Mouse (Mus musculus): ENCODE data around the gene Fbxw14. TPM values are rescaled to one million over a fixed set of nuclear protein-coding genes. Genes with fewer than 3 reads are reported as not detected.
"Not testable (repeated sequence)": the region's sequence is repeated elsewhere in the genome, so short reads cannot be mapped to it uniquely, and the experiment has no call there.

The Fbxw14 gene
- total RNA-seq (2015; ENCODE audit: low replicate concordance): not detected in 2 replicates
- not detected in 2 replicates for total RNA-seq (2017; ENCODE audit: low replicate concordance)

DNA sequence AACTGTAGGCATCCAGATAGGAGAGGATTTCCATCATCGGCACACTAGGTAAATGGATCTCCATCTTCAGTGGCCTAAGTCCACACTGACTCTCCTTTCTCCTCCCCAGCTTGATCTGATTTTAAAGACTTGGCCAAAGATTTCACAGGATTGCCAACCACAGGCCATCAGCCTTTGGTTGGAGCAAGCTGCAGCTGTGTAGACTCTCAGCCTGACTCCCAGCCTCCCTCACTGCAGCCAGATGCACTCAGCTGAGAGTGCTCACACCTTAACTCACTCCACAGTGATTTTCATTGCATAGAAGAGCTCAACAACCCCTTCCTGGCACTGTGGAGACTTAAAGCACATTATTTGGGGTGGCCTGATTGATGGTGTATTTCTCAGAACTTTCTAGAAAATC is at the start of gene Fbxw14:
Gene Fbxw14 (minus strand): TSS at position 101 of the 400 bp plus-strand sequence.
- not testable (repeated sequence) for ATAC-seq (replicated peaks; ENCODE audit: low FRiP score, poor library complexity, severe bottlenecking)

DNA sequence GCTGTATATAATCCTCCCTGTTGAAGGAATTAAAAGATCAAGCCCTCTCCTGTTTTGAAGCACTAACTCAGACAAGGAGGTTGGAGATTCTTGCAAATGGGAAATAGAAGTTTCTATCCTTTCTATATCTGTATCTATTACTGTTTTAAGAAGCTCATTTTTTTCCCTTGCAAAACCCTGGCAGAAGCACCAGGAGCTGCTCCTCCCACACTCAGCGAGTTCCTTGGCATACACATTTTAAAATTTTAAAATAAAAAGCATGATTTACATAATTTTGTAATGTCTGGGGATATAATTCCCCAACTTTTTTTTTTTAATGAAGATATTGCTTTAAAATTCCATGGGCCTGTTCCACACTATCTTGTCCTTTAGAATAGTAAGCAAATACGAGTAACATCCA is 24.4 kb downstream of the Fbxw14 start:
- no peak for ATAC-seq (replicated peaks; ENCODE audit: low FRiP score, poor library complexity, severe bottlenecking)

- no peak for ATAC-seq (replicated peaks; ENCODE audit: low FRiP score, poor library complexity, severe bottlenecking)
These were observed 52.8 kb downstream of the Fbxw14 start, which contains the start of gene Fbxw20 for GRCm38 (mm10) chr9:109234654-109235053. TSS of gene Fbxw20 (minus strand) at chr9:109234754.

Other genes with a start within 250 kb of the Fbxw14 start
- 13.8 and 40.4 TPM in 2 replicates for gene Shisa5, start 249.1 kb downstream of the Fbxw14 start, total RNA-seq (2015; ENCODE audit: low replicate concordance)
- 44.5 and 87.6 TPM in 2 replicates for gene Shisa5, start 249.1 kb downstream of the Fbxw14 start, total RNA-seq (2017; ENCODE audit: low replicate concordance)
- 11.5 and 17.6 TPM in 2 replicates for gene Trex1, start 227.9 kb downstream of the Fbxw14 start, total RNA-seq (2015; ENCODE audit: low replicate concordance)
- 0.26 and 0.76 TPM in 2 replicates for gene Trex1, start 227.9 kb downstream of the Fbxw14 start, total RNA-seq (2017; ENCODE audit: low replicate concordance)
- gene Atrip, start 213.6 kb downstream of the Fbxw14 start, total RNA-seq (2015; ENCODE audit: low replicate concordance): 3.4 and 6.5 TPM in 2 replicates
- 11.0 and 12.6 TPM in 2 replicates for gene Atrip, start 213.6 kb downstream of the Fbxw14 start, total RNA-seq (2017; ENCODE audit: low replicate concordance)
- gene Ccdc51, start 205.2 kb downstream of the Fbxw14 start, total RNA-seq (2015; ENCODE audit: low replicate concordance): 2.9 and 5.0 TPM in 2 replicates
- gene Ccdc51, start 205.2 kb downstream of the Fbxw14 start, total RNA-seq (2017; ENCODE audit: low replicate concordance): 2.6 and 5.5 TPM in 2 replicates
- gene Tma7, start 205.1 kb downstream of the Fbxw14 start, total RNA-seq (2015; ENCODE audit: low replicate concordance): 106 and 281 TPM in 2 replicates
- gene Tma7, start 205.1 kb downstream of the Fbxw14 start, total RNA-seq (2017; ENCODE audit: low replicate concordance): 31.5 and 73.0 TPM in 2 replicates
- gene Plxnb1, start 192.3 kb downstream of the Fbxw14 start, total RNA-seq (2015; ENCODE audit: low replicate concordance): not detected in 2 replicates
- not detected in 2 replicates for gene Plxnb1, start 192.3 kb downstream of the Fbxw14 start, total RNA-seq (2017; ENCODE audit: low replicate concordance)
- not detected in 2 replicates for gene Fbxw21, start 125.6 kb downstream of the Fbxw14 start, total RNA-seq (2015; ENCODE audit: low replicate concordance)
- gene Fbxw21, start 125.6 kb downstream of the Fbxw14 start, total RNA-seq (2017; ENCODE audit: low replicate concordance): not detected in 2 replicates
- gene Fbxw13, start 91.7 kb downstream of the Fbxw14 start, total RNA-seq (2015; ENCODE audit: low replicate concordance): not detected in 2 replicates
- gene Fbxw13, start 91.7 kb downstream of the Fbxw14 start, total RNA-seq (2017; ENCODE audit: low replicate concordance): not detected in 2 replicates
- gene Fbxw20, start 52.9 kb downstream of the Fbxw14 start, total RNA-seq (2015; ENCODE audit: low replicate concordance): not detected in 2 replicates
- not detected in 2 replicates for gene Fbxw20, start 52.9 kb downstream of the Fbxw14 start, total RNA-seq (2017; ENCODE audit: low replicate concordance)
- not detected in 2 replicates for gene Fbxw28, start 52.0 kb upstream of the Fbxw14 start, total RNA-seq (2015; ENCODE audit: low replicate concordance)
- gene Fbxw28, start 52.0 kb upstream of the Fbxw14 start, total RNA-seq (2017; ENCODE audit: low replicate concordance): not detected in 2 replicates
- gene Fbxw22, start 116.6 kb upstream of the Fbxw14 start, total RNA-seq (2015; ENCODE audit: low replicate concordance): not detected in 2 replicates
- gene Fbxw22, start 116.6 kb upstream of the Fbxw14 start, total RNA-seq (2017; ENCODE audit: low replicate concordance): not detected in 2 replicates
- not detected in 2 replicates for gene Fbxw16, start 161.5 kb upstream of the Fbxw14 start, total RNA-seq (2015; ENCODE audit: low replicate concordance)
- not detected in 2 replicates for gene Fbxw16, start 161.5 kb upstream of the Fbxw14 start, total RNA-seq (2017; ENCODE audit: low replicate concordance)
- gene Fbxw19, start 208.2 kb upstream of the Fbxw14 start, total RNA-seq (2015; ENCODE audit: low replicate concordance): not detected in 2 replicates
- gene Fbxw19, start 208.2 kb upstream of the Fbxw14 start, total RNA-seq (2017; ENCODE audit: low replicate concordance): not detected in 2 replicates